Mouse (Mus musculus) thymus, postnatal 4 days (tissue): Measurements from ENCODE around the gene Olfr594.
"Not testable (repeated sequence)": the region's sequence is repeated elsewhere in the genome, so short reads cannot be mapped to it uniquely, and the experiment has no call there.

Experiments
- DNase-seq: peaks from one replicate; pipeline ENCODE4 v3.0.0; 2021

The Olfr594 gene

GRCm38 (mm10) chr7:103216696-103217095 lies at the start of gene Olfr594:
Olfr594 (plus strand) TSS chr7:103216996.
- DNase-seq: no peak

GRCm38 (mm10) chr7:103169697-103170096 lies 47.1 kb upstream of the Olfr594 start:
- DNase-seq: no peak

GRCm38 (mm10) chr7:103178240-103178639 lies 38.6 kb upstream of the Olfr594 start, which contains the start of gene Olfr591:
Olfr591 (minus strand) TSS chr7:103178340.
- DNase-seq: no peak

GRCm38 (mm10) chr7:103184503-103184902 lies 32.3 kb upstream of the Olfr594 start, which contains the start of gene Olfr592:
Olfr592 (plus strand) TSS chr7:103184803.
- not testable (repeated sequence) for DNase-seq

DNA sequence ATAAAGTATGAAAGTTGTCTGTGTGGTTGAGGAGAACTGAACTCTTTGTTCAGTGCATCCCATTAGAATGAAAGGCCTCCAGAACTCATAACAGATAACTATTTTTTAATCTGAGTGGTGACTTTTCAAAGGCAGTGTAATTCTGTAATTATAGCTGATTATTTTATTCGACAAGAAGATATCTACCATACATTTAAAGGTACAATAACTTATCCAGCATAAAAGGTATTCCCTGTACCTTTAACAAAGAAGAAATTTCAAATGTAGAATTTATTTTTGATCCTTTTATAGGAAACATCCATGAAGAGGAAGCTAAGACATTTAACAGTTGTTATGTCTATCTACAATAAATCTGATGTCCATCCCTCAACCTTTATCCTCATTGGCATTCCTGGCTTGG lies 5.2 kb upstream of the Olfr594 start, which contains the start of gene Olfr593:
Gene Olfr593 (plus strand): TSS at position 301 of the 400 bp plus-strand sequence.
- DNase-seq: no peak

DNA sequence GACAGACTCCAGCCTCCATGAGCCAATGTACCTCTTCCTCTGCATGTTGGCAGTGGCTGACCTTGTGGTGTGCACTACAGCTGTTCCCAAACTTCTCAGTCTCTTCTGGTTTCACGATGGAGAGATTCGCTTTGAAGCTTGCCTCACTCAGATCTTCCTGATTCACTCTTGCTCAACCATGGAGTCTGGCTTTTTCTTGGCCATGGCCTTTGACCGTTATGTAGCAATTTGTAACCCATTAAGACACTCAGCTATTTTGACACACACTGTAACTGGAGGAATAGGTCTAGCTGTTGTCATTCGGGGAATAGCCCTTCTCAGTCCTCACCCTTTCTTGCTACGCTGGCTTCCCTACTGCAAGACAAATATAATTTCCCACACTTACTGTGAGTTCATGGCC lies 4.7 kb upstream of the Olfr594 start:
- not testable (repeated sequence) for DNase-seq

DNA sequence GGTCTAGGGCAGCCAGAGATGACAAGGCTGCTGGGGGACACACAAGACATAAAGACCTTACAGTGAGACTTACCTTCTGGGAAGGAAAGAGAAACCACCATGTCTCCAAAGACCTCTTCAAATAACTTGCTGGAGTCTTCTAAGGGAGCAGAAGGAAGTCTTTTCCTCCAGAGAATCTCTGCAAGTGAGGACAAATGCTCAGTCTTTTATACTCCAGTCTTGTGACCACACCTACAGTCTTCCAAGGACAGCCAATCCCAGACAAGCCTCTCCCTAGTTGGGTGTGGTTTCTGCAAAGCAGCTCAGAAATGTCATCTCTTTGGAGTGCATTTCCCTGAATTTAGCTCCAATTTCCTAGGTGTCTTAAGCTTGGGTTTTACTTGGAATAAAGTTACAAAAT lies 35.6 kb downstream of the Olfr594 start, which contains the start of gene Usp17ld:
Gene Usp17ld (minus strand): TSS at position 101 of the 400 bp plus-strand sequence.
- not testable (repeated sequence) for DNase-seq
